Mouse (Mus musculus): ENCODE measurements around the gene Bpifc.

DNA sequence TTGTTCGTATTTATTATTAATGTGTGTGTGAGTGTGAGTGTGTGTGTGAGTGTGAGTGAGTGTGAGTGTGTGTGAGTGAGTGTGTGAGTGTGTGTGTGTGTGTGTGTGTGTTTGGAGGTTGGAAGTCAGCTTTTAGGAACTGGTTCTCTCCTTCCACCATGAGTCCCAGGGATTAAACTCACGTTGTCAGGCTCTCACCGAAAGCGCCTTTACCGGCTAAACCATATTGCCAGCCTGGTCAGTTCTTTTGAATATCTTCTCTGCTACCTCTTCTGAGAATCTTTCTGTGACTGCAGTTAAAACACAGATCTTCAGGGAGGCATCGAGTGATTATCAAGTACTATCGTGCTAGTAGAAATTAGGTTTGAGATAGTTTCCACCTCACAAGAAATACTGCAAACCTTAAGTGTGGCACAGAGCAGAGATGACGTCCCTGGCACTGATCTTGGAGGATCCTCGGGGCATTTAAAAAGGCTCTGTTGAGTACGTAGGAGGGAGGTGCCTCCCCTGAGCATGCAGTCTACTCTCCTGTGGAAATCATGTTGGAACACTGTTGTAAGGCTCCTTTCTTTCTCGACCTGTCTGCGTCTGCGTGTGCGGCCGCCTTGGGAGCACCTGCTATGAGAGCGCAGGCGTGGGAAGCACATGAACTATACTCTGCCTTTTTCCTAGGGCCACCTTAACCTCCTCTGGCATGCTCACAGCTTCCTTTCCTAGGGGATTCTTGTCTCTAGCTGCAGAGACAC lies 44.1 kb downstream of the Bpifc start:
- TF ChIP-seq GATA1 (IDR thresholded peaks at IDR 0.05; ENCODE audit: low read length) = no peak
- TF ChIP-seq TAL1 (IDR thresholded peaks at IDR 0.05; ENCODE audit: low read length) = no peak
